ENCODE assay signal across 7 mouse cellular contexts in genomic region chrX:7658031-7658784, GRCm38 (mm10). TPM values are rescaled to one million over a fixed set of nuclear protein-coding genes. Genes with fewer than 3 reads are reported as not detected.
DNase-seq lines count a peak whose midpoint lies in the region; ATAC-seq lines count a peak whose summit lies in the region.

No protein-coding gene starts in this region.

- H3K4me1 ChIP-seq in embryonic facial prominence, embryonic 14.5 days (ENCODE audit: control insufficient read depth, insufficient read depth, low read length), result 0 out of 2 replicates have a peak, but pooled peaks cover 3% of the 10 kb centered on the region
- H3K4me1 ChIP-seq in limb, embryonic 11.5 days (ENCODE audit: control insufficient read depth, insufficient read depth, low read length), result no peaks in the 10 kb centered on the region
- 0 out of 2 replicates have a peak, but pooled peaks cover 11% of the 10 kb centered on the region for H3K4me1 ChIP-seq in midbrain, embryonic 13.5 days (replicated peaks)

- peak; percentile 83 for ATAC-seq in embryonic facial prominence, embryonic 14.5 days (ENCODE audit: low read depth)
- peak; percentile 73 for ATAC-seq in limb, embryonic 11.5 days (ENCODE audit: insufficient number of reproducible peaks, low FRiP score, low TSS enrichment, low read depth)
- peak; percentile 37 for ATAC-seq in midbrain, embryonic 13.5 days
- no peak for ATAC-seq in erythroid progenitor cell, adult 5-6 weeks (replicated peaks; ENCODE audit: low FRiP score, poor library complexity, severe bottlenecking)

- DNase-seq in adrenal gland, postnatal 10 days, result peak; percentile 79
- DNase-seq in embryonic facial prominence, embryonic 14.5 days (ENCODE audit: low spot score), result peak; percentile 48
- DNase-seq in heart, postnatal 36 days, result peak; percentile 65 to 66
- DNase-seq in limb, embryonic 11.5 days (ENCODE audit: low spot score), result peak; percentile 51
- DNase-seq in cerebellum, adult 11 months, result no peak

- no peaks in the 10 kb centered on the region for H3K27me3 ChIP-seq in embryonic facial prominence, embryonic 14.5 days (replicated peaks; ENCODE audit: control insufficient read depth, insufficient read depth, low read length)
- no peaks in the 10 kb centered on the region for H3K27me3 ChIP-seq in limb, embryonic 11.5 days (ENCODE audit: control insufficient read depth, insufficient read depth, low read length)
- H3K27me3 ChIP-seq in midbrain, embryonic 13.5 days, result no peaks in the 10 kb centered on the region

- intact Hi-C loops in heart, postnatal 36 days (cut with DNase I), result no loop called here

- H3K27ac ChIP-seq in embryonic facial prominence, embryonic 14.5 days (replicated peaks; ENCODE audit: low read depth, low read length), result peak overlapping the region; percentile 55
- peak overlapping the region; percentile 42; the same call in 1 of the 2 replicates for H3K27ac ChIP-seq in limb, embryonic 11.5 days (replicated peaks; ENCODE audit: low read depth, low read length)
- H3K27ac ChIP-seq in midbrain, embryonic 13.5 days, result no peak overlapping the region

- H3K9ac ChIP-seq in embryonic facial prominence, embryonic 14.5 days (ENCODE audit: low read depth, low read length), result peak overlapping the region; percentile 68; the same call in 1 of the 2 replicates
- peak overlapping the region; percentile 22 for H3K9ac ChIP-seq in limb, embryonic 11.5 days (ENCODE audit: low read length)
- no peak overlapping the region for H3K9ac ChIP-seq in midbrain, embryonic 13.5 days (replicated peaks)

- H3K4me3 ChIP-seq in embryonic facial prominence, embryonic 14.5 days (ENCODE audit: low read depth, low read length), result peak overlapping the region; percentile 48
- H3K4me3 ChIP-seq in limb, embryonic 11.5 days (ENCODE audit: low read depth, low read length), result peak overlapping the region; percentile 38; the same call in 1 of the 2 replicates
- no peak overlapping the region for H3K4me3 ChIP-seq in midbrain, embryonic 13.5 days (replicated peaks)

- H3K4me2 ChIP-seq in embryonic facial prominence, embryonic 14.5 days (ENCODE audit: low read depth, low read length), result peak overlapping the region; percentile 51
- H3K4me2 ChIP-seq in limb, embryonic 11.5 days (ENCODE audit: low read depth, severe bottlenecking), result peak overlapping the region; percentile 47
- peak overlapping the region; percentile 13; the same call in 1 of the 2 replicates for H3K4me2 ChIP-seq in midbrain, embryonic 13.5 days (replicated peaks)

- no peaks in the 10 kb centered on the region for H3K9me3 ChIP-seq in embryonic facial prominence, embryonic 14.5 days (ENCODE audit: control insufficient read depth, low read length)
- H3K9me3 ChIP-seq in limb, embryonic 11.5 days (ENCODE audit: control insufficient read depth, low read length), result no peaks in the 10 kb centered on the region
- H3K9me3 ChIP-seq in midbrain, embryonic 13.5 days, result no peaks in the 10 kb centered on the region

- H3K36me3 ChIP-seq in embryonic facial prominence, embryonic 14.5 days (ENCODE audit: control insufficient read depth, insufficient read depth, low read length), result no peaks in the 10 kb centered on the region
- H3K36me3 ChIP-seq in limb, embryonic 11.5 days (ENCODE audit: control insufficient read depth, insufficient read depth, low read length), result no peaks in the 10 kb centered on the region
- H3K36me3 ChIP-seq in midbrain, embryonic 13.5 days, result peaks cover 5% of the 10 kb centered on the region; the same call in 1 of the 2 replicates

- 30% methylated on average over 15 of the region's 15 CpGs for WGBS in embryonic facial prominence, embryonic 14.5 days
- 26% methylated on average over 13 of the region's 15 CpGs for WGBS in limb, embryonic 11.5 days
- WGBS in midbrain, embryonic 13.5 days, result 18% methylated on average over 12 of the region's 15 CpGs

RNA-seq across cellular contexts. Expression of gene Prickle3, which starts 1.1 kb away (rescaled TPM):
- total RNA-seq in adrenal gland, postnatal 10 days (2021), result 10 to 100 TPM in 1 of 2 experiments, 1 to 10 TPM in 1; 9.2 to 18.0 TPM
- polyA plus RNA-seq in embryonic facial prominence, embryonic 14.5 days (2014; fragmentation: Nextera tagmentation; extraction: Ambion mirVana), result 7.5 and 8.3 TPM in 2 replicates
- total RNA-seq in heart, postnatal 36 days (2021), result 10 to 100 TPM; 17.0 to 26.0 TPM
- 5.6 and 6.7 TPM in 2 replicates for polyA plus RNA-seq in limb, embryonic 11.5 days (2014; fragmentation: Nextera tagmentation; extraction: Ambion mirVana)
- 1.1 and 1.2 TPM in 2 replicates for polyA plus RNA-seq in midbrain, embryonic 13.5 days (2015; fragmentation: Nextera tagmentation; extraction: Ambion mirVana)
- 0.72 and 1.3 TPM in 2 replicates for total RNA-seq in erythroid progenitor cell, adult 5-6 weeks (2015; ENCODE audit: low replicate concordance)
- total RNA-seq in erythroid progenitor cell, adult 5-6 weeks (2017; ENCODE audit: low replicate concordance), result 0.23 and 0.90 TPM in 2 replicates

RNA-seq across cellular contexts. Expression of gene Plp2, which starts 13.0 kb away (rescaled TPM):
- 10 to 100 TPM; 71.5 to 72.6 TPM for total RNA-seq in adrenal gland, postnatal 10 days (2021)
- polyA plus RNA-seq in embryonic facial prominence, embryonic 14.5 days (2014; fragmentation: Nextera tagmentation; extraction: Ambion mirVana), result 199 and 201 TPM in 2 replicates
- 10 to 100 TPM; 48.4 to 62.1 TPM for total RNA-seq in heart, postnatal 36 days (2021)
- polyA plus RNA-seq in limb, embryonic 11.5 days (2014; fragmentation: Nextera tagmentation; extraction: Ambion mirVana), result 78.1 and 81.0 TPM in 2 replicates
- polyA plus RNA-seq in midbrain, embryonic 13.5 days (2015; fragmentation: Nextera tagmentation; extraction: Ambion mirVana), result 20.3 and 22.2 TPM in 2 replicates
- 64.6 and 96.2 TPM in 2 replicates for total RNA-seq in erythroid progenitor cell, adult 5-6 weeks (2015; ENCODE audit: low replicate concordance)
- total RNA-seq in erythroid progenitor cell, adult 5-6 weeks (2017; ENCODE audit: low replicate concordance), result 9.6 and 18.7 TPM in 2 replicates

RNA-seq across cellular contexts. Expression of gene Syp, which starts 19.9 kb away (rescaled TPM):
- total RNA-seq in adrenal gland, postnatal 10 days (2021), result 10 to 100 TPM; 44.4 to 58.6 TPM
- 4.6 and 4.7 TPM in 2 replicates for polyA plus RNA-seq in embryonic facial prominence, embryonic 14.5 days (2014; fragmentation: Nextera tagmentation; extraction: Ambion mirVana)
- 1 to 10 TPM; 1.0 to 2.6 TPM for total RNA-seq in heart, postnatal 36 days (2021)
- 0.56 and 0.61 TPM in 2 replicates for polyA plus RNA-seq in limb, embryonic 11.5 days (2014; fragmentation: Nextera tagmentation; extraction: Ambion mirVana)
- 87.9 and 88.4 TPM in 2 replicates for polyA plus RNA-seq in midbrain, embryonic 13.5 days (2015; fragmentation: Nextera tagmentation; extraction: Ambion mirVana)
- total RNA-seq in erythroid progenitor cell, adult 5-6 weeks (2015; ENCODE audit: low replicate concordance), result not detected in 2 replicates
- 0.51 TPM in 1 of 2 replicates, not detected in the other for total RNA-seq in erythroid progenitor cell, adult 5-6 weeks (2017; ENCODE audit: low replicate concordance)

RNA-seq across cellular contexts. Expression of gene Magix, which starts 22.8 kb away (rescaled TPM):
- 1 to 10 TPM; 5.3 to 5.8 TPM for total RNA-seq in adrenal gland, postnatal 10 days (2021)
- polyA plus RNA-seq in embryonic facial prominence, embryonic 14.5 days (2014; fragmentation: Nextera tagmentation; extraction: Ambion mirVana), result 0.50 and 0.59 TPM in 2 replicates
- total RNA-seq in heart, postnatal 36 days (2021), result 10 to 100 TPM; 25.2 to 33.2 TPM
- polyA plus RNA-seq in limb, embryonic 11.5 days (2014; fragmentation: Nextera tagmentation; extraction: Ambion mirVana), result 0.21 TPM in 1 of 2 replicates, not detected in the other
- polyA plus RNA-seq in midbrain, embryonic 13.5 days (2015; fragmentation: Nextera tagmentation; extraction: Ambion mirVana), result 0.06 and 0.09 TPM in 2 replicates
- total RNA-seq in erythroid progenitor cell, adult 5-6 weeks (2015; ENCODE audit: low replicate concordance), result not detected in 2 replicates
- total RNA-seq in erythroid progenitor cell, adult 5-6 weeks (2017; ENCODE audit: low replicate concordance), result not detected in 2 replicates

RNA-seq across cellular contexts. Expression of gene Gpkow, which starts 38.7 kb away (rescaled TPM):
- 10 to 100 TPM; 38.0 to 40.1 TPM for total RNA-seq in adrenal gland, postnatal 10 days (2021)
- 40.0 and 42.1 TPM in 2 replicates for polyA plus RNA-seq in embryonic facial prominence, embryonic 14.5 days (2014; fragmentation: Nextera tagmentation; extraction: Ambion mirVana)
- 10 to 100 TPM; 19.1 to 21.4 TPM for total RNA-seq in heart, postnatal 36 days (2021)
- 40.9 and 43.4 TPM in 2 replicates for polyA plus RNA-seq in limb, embryonic 11.5 days (2014; fragmentation: Nextera tagmentation; extraction: Ambion mirVana)
- 45.1 and 45.6 TPM in 2 replicates for polyA plus RNA-seq in midbrain, embryonic 13.5 days (2015; fragmentation: Nextera tagmentation; extraction: Ambion mirVana)
- total RNA-seq in erythroid progenitor cell, adult 5-6 weeks (2015; ENCODE audit: low replicate concordance), result 10.5 and 31.9 TPM in 2 replicates
- 12.6 and 25.0 TPM in 2 replicates for total RNA-seq in erythroid progenitor cell, adult 5-6 weeks (2017; ENCODE audit: low replicate concordance)

Comparison
In these comparisons a context has a peak if more than half of its experiments do, and no peak if none do; other contexts are left out.
1. RNA of gene Prickle3, which starts 1.1 kb away (total RNA-seq): 17.0 to 26.0 TPM in heart, postnatal 36 days and 9.2 to 18.0 TPM in adrenal gland, postnatal 10 days; 0.23 to 1.3 TPM in erythroid progenitor cell, adult 5-6 weeks; every median in the first group is over 4 times any median in the second.
2. RNA of gene Syp, which starts 19.9 kb away (total RNA-seq): 44.4 to 58.6 TPM in adrenal gland, postnatal 10 days; 1.0 to 2.6 TPM in heart, postnatal 36 days and 0.51 TPM in erythroid progenitor cell, adult 5-6 weeks; every median in the first group is over 10 times any median in the second.
3. Peak in every context shown above with its lines, with median percentiles within 50 percentile points of each other: H3K4me2 ChIP-seq.